Mouse (Mus musculus) spleen, postnatal 14 days (tissue): ENCODE measurements around the gene Stat2.
"Not testable (repeated sequence)": the region's sequence is repeated elsewhere in the genome, so short reads cannot be mapped to it uniquely, and the experiment has no call there.

Source experiments
- DNase-seq, 2 experiments: peaks; one replicate each; pipeline ENCODE4 v3.0.0; 2021 to 2022; ENCODE audit warnings: low spot score in 2 of 2

Gene Stat2

GRCm38 (mm10) chr10:128298243-128298642 lies 27.9 kb downstream of the Stat2 start:
- DNase-seq = no peak

- no peak for DNase-seq
Measured at GRCm38 (mm10) chr10:128298702-128299171, 28.4 kb downstream of the Stat2 start, which contains the start of gene Il23a. Gene Il23a, minus strand, starts transcription at chr10:128298752.

- no peak for DNase-seq
Measured at GRCm38 (mm10) chr10:128302357-128302756, 32.0 kb downstream of the Stat2 start.

GRCm38 (mm10) chr10:128302785-128303125 lies 32.4 kb downstream of the Stat2 start:
- no peak for DNase-seq

- peak; percentile 99 for DNase-seq
Measured at GRCm38 (mm10) chr10:128303126-128304021, 33.0 kb downstream of the Stat2 start, which contains the start of gene Pan2. Gene Pan2, plus strand, starts transcription at chr10:128303335.

- DNase-seq = no peak
Measured at GRCm38 (mm10) chr10:128309654-128310053, 39.3 kb downstream of the Stat2 start.

- DNase-seq = no peak
Measured at GRCm38 (mm10) chr10:128310177-128310576, 39.8 kb downstream of the Stat2 start.

GRCm38 (mm10) chr10:128310902-128311301 lies 40.5 kb downstream of the Stat2 start:
- DNase-seq = no peak

GRCm38 (mm10) chr10:128315578-128315977 lies 45.2 kb downstream of the Stat2 start:
- DNase-seq = no peak

- no peak for DNase-seq
Measured at GRCm38 (mm10) chr10:128321641-128322040, 51.3 kb downstream of the Stat2 start.

GRCm38 (mm10) chr10:128322141-128323108 lies 52.1 kb downstream of the Stat2 start, which contains the start of gene Cnpy2:
Gene Cnpy2, plus strand, starts transcription at chr10:128322459.
- peak; percentile 51 to 72 for DNase-seq

GRCm38 (mm10) chr10:128323516-128323915 lies 53.2 kb downstream of the Stat2 start:
- DNase-seq = no peak

- no peak for DNase-seq
Measured at GRCm38 (mm10) chr10:128326825-128327224, 56.5 kb downstream of the Stat2 start.

GRCm38 (mm10) chr10:128327610-128328009 lies 57.3 kb downstream of the Stat2 start:
- no peak for DNase-seq

- DNase-seq = not testable (repeated sequence)
Measured at GRCm38 (mm10) chr10:128332358-128333249, 62.2 kb downstream of the Stat2 start.

- peak; percentile 77 to 86 for DNase-seq
Measured at GRCm38 (mm10) chr10:128335582-128335981, 65.2 kb downstream of the Stat2 start.

- DNase-seq = no peak
Measured at GRCm38 (mm10) chr10:128336195-128336594, 65.8 kb downstream of the Stat2 start.

GRCm38 (mm10) chr10:128336597-128336996 lies 66.2 kb downstream of the Stat2 start:
- DNase-seq = no peak

GRCm38 (mm10) chr10:128337306-128338181 lies 67.2 kb downstream of the Stat2 start, which contains the start of gene Cs:
Gene Cs, plus strand, starts transcription at chr10:128337734.
- DNase-seq = peak; percentile 91

GRCm38 (mm10) chr10:128338415-128338814 lies 68.1 kb downstream of the Stat2 start:
- DNase-seq = no peak
